9 mouse cellular contexts compared by ENCODE assay signal in the genomic region with DNA sequence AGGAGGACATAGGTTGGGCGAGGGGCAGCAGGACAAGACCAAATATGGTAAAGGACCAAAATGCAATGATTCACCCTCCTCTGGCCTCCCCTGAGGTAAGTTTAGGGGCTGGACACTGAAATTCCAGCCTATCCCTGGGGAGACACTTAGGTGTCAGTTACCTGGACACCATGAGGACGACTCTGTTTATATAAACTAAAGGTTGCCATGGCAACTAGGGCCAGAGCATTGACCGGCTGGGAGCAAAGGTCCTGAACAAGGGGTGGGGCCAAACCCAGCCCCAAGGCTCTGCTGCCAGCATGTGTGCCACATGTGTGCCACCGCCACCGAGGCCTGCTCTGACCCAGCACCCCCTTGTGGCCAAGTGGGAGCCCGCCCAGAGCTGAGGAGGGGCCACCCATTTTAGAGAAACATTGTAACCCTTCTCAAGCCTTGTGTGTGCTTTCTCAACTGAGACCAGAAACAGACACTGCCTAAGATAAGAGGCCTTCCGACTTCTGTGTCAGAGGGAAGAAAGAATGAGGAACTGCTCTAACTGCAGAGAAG. TPM values are rescaled to one million over a fixed set of nuclear protein-coding genes. Genes with fewer than 3 reads are reported as not detected.
DNase-seq lines count a peak whose midpoint lies in the region; ATAC-seq and TF ChIP-seq lines count a peak whose summit lies in the region.
"Had no signal": no experiment of that assay in that cellular context is flagged by ENCODE, and none has a peak within 500 bp of the region (broad histone marks: within the 10 kb centered on the region; RNA-seq: fewer than 3 reads in every experiment).

No protein-coding gene starts in this region.

- H3K79me3 ChIP-seq in C2C12 (ENCODE audit: low read depth), result no peaks in the 10 kb centered on the region

- WGBS in intestine, embryonic 15.5 days, result 14% methylated on average over 7 of the region's 7 CpGs
- WGBS in forebrain, postnatal 0 days, result 38% methylated on average over 7 of the region's 7 CpGs
- WGBS in cerebellum, adult 2 months, result 38% methylated on average over 7 of the region's 7 CpGs

- H3K27me3 ChIP-seq in C2C12 (ENCODE audit: control insufficient read depth, insufficient read depth, insufficient read length), result no peaks in the 10 kb centered on the region
- no peaks in the 10 kb centered on the region for H3K27me3 ChIP-seq in intestine, embryonic 15.5 days (replicated peaks)
- H3K27me3 ChIP-seq in forebrain, postnatal 0 days (ENCODE audit: insufficient read depth, low read length), result no peaks in the 10 kb centered on the region
- no peaks in the 10 kb centered on the region for H3K27me3 ChIP-seq in cerebellum, adult 2 months (ENCODE audit: control insufficient read depth, insufficient read depth, low read length)
- H3K27me3 ChIP-seq: neural tube, embryonic 13.5 days had no signal

- no peaks in the 10 kb centered on the region for H3K9me3 ChIP-seq in intestine, embryonic 15.5 days
- no peaks in the 10 kb centered on the region for H3K9me3 ChIP-seq in forebrain, postnatal 0 days (ENCODE audit: low read length)
- H3K9me3 ChIP-seq: neural tube, embryonic 13.5 days had no signal

- no peak overlapping the region for H3K4me3 ChIP-seq in C2C12 (ENCODE audit: insufficient read depth, poor library complexity, severe bottlenecking)
- H3K4me3 ChIP-seq in intestine, embryonic 15.5 days (replicated peaks), result no peak overlapping the region
- no peak overlapping the region for H3K4me3 ChIP-seq in forebrain, postnatal 0 days (ENCODE audit: low read depth, low read length)
- no peak overlapping the region for H3K4me3 ChIP-seq in cerebellum, adult 2 months (replicated peaks; ENCODE audit: insufficient read depth, low read depth, low read length)
- H3K4me3 ChIP-seq: neural tube, embryonic 13.5 days had no signal

- no peaks in the 10 kb centered on the region for H3K36me3 ChIP-seq in C2C12 (ENCODE audit: control insufficient read depth, insufficient read depth)
- no peaks in the 10 kb centered on the region for H3K36me3 ChIP-seq in intestine, embryonic 15.5 days
- no peaks in the 10 kb centered on the region for H3K36me3 ChIP-seq in forebrain, postnatal 0 days (ENCODE audit: insufficient read depth)
- H3K36me3 ChIP-seq: neural tube, embryonic 13.5 days had no signal

- no peak overlapping the region for H3ac ChIP-seq in C2C12 (ENCODE audit: control insufficient read depth, insufficient read length, low read depth)

- H3K9ac ChIP-seq in intestine, embryonic 15.5 days, result no peak overlapping the region
- H3K9ac ChIP-seq in forebrain, postnatal 0 days, result no peak overlapping the region
- H3K9ac ChIP-seq: neural tube, embryonic 13.5 days had no signal

- TF ChIP-seq CTCF in C2C12 (IDR thresholded peaks at IDR 0.05; ENCODE audit: control insufficient read depth, insufficient read depth, insufficient read length), result no peak
- TF ChIP-seq CTCF in forebrain, postnatal 0 days (IDR thresholded peaks at IDR 0.05; ENCODE audit: low read depth), result no peak
- TF ChIP-seq CTCF in cerebellum, adult 2 months (IDR thresholded peaks at IDR 0.05; ENCODE audit: borderline replicate concordance, insufficient read depth, low read depth, low read length), result no peak

- no peaks in the 10 kb centered on the region for H3K79me2 ChIP-seq in C2C12 (ENCODE audit: control insufficient read depth, insufficient read depth)

- ATAC-seq in intestine, embryonic 15.5 days, result peak; percentile 71
- no peak for ATAC-seq in forebrain, postnatal 0 days

- peaks cover 37% of the 10 kb centered on the region for H3K4me1 ChIP-seq in intestine, embryonic 15.5 days (replicated peaks)
- H3K4me1 ChIP-seq in forebrain, postnatal 0 days (ENCODE audit: insufficient read depth), result no peaks in the 10 kb centered on the region
- H3K4me1 ChIP-seq in cerebellum, adult 2 months (ENCODE audit: control insufficient read depth, insufficient read depth, low read length), result no peaks in the 10 kb centered on the region; the same call in none of the 2 replicates

- TF ChIP-seq POLR2A in cerebellum, adult 2 months (IDR thresholded peaks at IDR 0.05; ENCODE audit: borderline replicate concordance, insufficient read depth, low read length), result no peak

- H3K27ac ChIP-seq in intestine, embryonic 15.5 days, result peak overlapping the region; percentile 94
- no peak overlapping the region for H3K27ac ChIP-seq in forebrain, postnatal 0 days (ENCODE audit: low read depth, low read length)
- H3K27ac ChIP-seq in cerebellum, adult 2 months (ENCODE audit: insufficient read depth, low read length), result no peak overlapping the region
- H3K27ac ChIP-seq: neural tube, embryonic 13.5 days had no signal

- DNase-seq in 3134 (ENCODE audit: extremely low read depth, insufficient read length, low spot score), result peak; percentile 57
- peak; percentile 78 to 88 for DNase-seq in lung, adult 18-20 months
- DNase-seq in testis, postnatal 14 days (ENCODE audit: low spot score), result peak; percentile 57
- DNase-seq in spleen, adult 18-20 months, result no peak
- DNase-seq in forebrain, postnatal 0 days, result no peak
- no peak for DNase-seq in cerebellum, adult 2 months

- no peak overlapping the region; the same call in 1 of the 2 replicates for H3K4me2 ChIP-seq in intestine, embryonic 15.5 days (replicated peaks)
- no peak overlapping the region for H3K4me2 ChIP-seq in forebrain, postnatal 0 days (ENCODE audit: low read depth)
- H3K4me2 ChIP-seq: neural tube, embryonic 13.5 days had no signal

TF ChIP-seq in C2C12, 6 proteins besides CTCF, POLR2A, EP300 and RAD21:
- no peak for TF ChIP-seq MYOD1 (IDR thresholded peaks at IDR 0.05; ENCODE audit: control insufficient read depth, insufficient read length, low read depth)
- TF ChIP-seq FOSL1 (IDR thresholded peaks at IDR 0.05; ENCODE audit: insufficient read depth, low read length, poor library complexity, severe bottlenecking), result no peak
- peak; percentile 86 for TF ChIP-seq MAX (IDR thresholded peaks at IDR 0.05)
- TF ChIP-seq CEBPB (IDR thresholded peaks at IDR 0.05; ENCODE audit: low read depth), result no peak
- no peak for TF ChIP-seq USF1 (IDR thresholded peaks at IDR 0.05; ENCODE audit: low read depth)
- TF ChIP-seq MYOG (IDR thresholded peaks at IDR 0.05; ENCODE audit: control insufficient read depth, extremely low read depth, insufficient read length), result no peak

RNA-seq across cellular contexts. Expression of gene Krt18, which starts 10.0 kb away (rescaled TPM):
- polyA plus RNA-seq in C2C12 (2012; fragmentation: generic; extraction: Trizol), result 0.04 TPM
- 263 and 305 TPM in 2 replicates for polyA plus RNA-seq in intestine, embryonic 15.5 days (2015; fragmentation: Nextera tagmentation; extraction: Ambion mirVana)
- 3.4 and 4.3 TPM in 2 replicates for total RNA-seq in forebrain, postnatal 0 days (2014; rRNA removed)
- 7.0 and 9.5 TPM in 2 replicates for polyA plus RNA-seq in forebrain, postnatal 0 days (2015; fragmentation: Nextera tagmentation; extraction: Ambion mirVana)
- 1.1 and 2.1 TPM in 2 replicates for polyA plus RNA-seq in cerebellum, adult 2 months (2012; rRNA removed)

RNA-seq across cellular contexts. Expression of gene Krt8, which starts 13.7 kb away (rescaled TPM):
- 0.20 TPM for polyA plus RNA-seq in C2C12 (2012; fragmentation: generic; extraction: Trizol)
- polyA plus RNA-seq in intestine, embryonic 15.5 days (2015; fragmentation: Nextera tagmentation; extraction: Ambion mirVana), result 775 and 835 TPM in 2 replicates
- total RNA-seq in forebrain, postnatal 0 days (2014; rRNA removed), result 1.5 and 2.2 TPM in 2 replicates
- polyA plus RNA-seq in forebrain, postnatal 0 days (2015; fragmentation: Nextera tagmentation; extraction: Ambion mirVana), result 3.1 and 3.9 TPM in 2 replicates
- polyA plus RNA-seq in cerebellum, adult 2 months (2012; rRNA removed), result 0.61 and 1.1 TPM in 2 replicates

RNA-seq across cellular contexts. Expression of gene Eif4b, which starts 55.6 kb away (rescaled TPM):
- polyA plus RNA-seq in C2C12 (2012; fragmentation: generic; extraction: Trizol), result 268 TPM
- 122 and 124 TPM in 2 replicates for polyA plus RNA-seq in intestine, embryonic 15.5 days (2015; fragmentation: Nextera tagmentation; extraction: Ambion mirVana)
- total RNA-seq in forebrain, postnatal 0 days (2014; rRNA removed), result 187 and 194 TPM in 2 replicates
- 69.7 and 72.8 TPM in 2 replicates for polyA plus RNA-seq in forebrain, postnatal 0 days (2015; fragmentation: Nextera tagmentation; extraction: Ambion mirVana)
- polyA plus RNA-seq in cerebellum, adult 2 months (2012; rRNA removed), result 114 TPM in 2 replicates

Comparison
In these comparisons a context has a peak if more than half of its experiments do, and no peak if none do; other contexts are left out.
1. DNase-seq: peak in 3134 (single experiment), lung, adult 18-20 months (2 of 2) and testis, postnatal 14 days (single experiment); none in spleen, adult 18-20 months (0 of 2), forebrain, postnatal 0 days (single experiment) and cerebellum, adult 2 months (0 of 2).
2. RNA of gene Krt18, which starts 10.0 kb away (polyA plus RNA-seq): 263 to 305 TPM in intestine, embryonic 15.5 days; 7.0 to 9.5 TPM in forebrain, postnatal 0 days, 1.1 to 2.1 TPM in cerebellum, adult 2 months and 0.04 TPM in C2C12 (single experiment); every median in the first group is over 10 times any median in the second.
3. RNA of gene Krt8, which starts 13.7 kb away (polyA plus RNA-seq): 775 to 835 TPM in intestine, embryonic 15.5 days; 3.1 to 3.9 TPM in forebrain, postnatal 0 days, 0.61 to 1.1 TPM in cerebellum, adult 2 months and 0.20 TPM in C2C12 (single experiment); every median in the first group is over 100 times any median in the second.